ENCODE assay signal across 8 mouse cellular contexts in genomic region chrX:38250352-38250950, GRCm38 (mm10). TPM values are rescaled to one million over a fixed set of nuclear protein-coding genes. Genes with fewer than 3 reads are reported as not detected.
A peak's percentile ranks its signal among the peaks of the same experiment; 100 is the strongest.
DNase-seq lines count a peak whose midpoint lies in the region; ATAC-seq lines count a peak whose summit lies in the region.

No protein-coding gene starts in this region.

- H3K9me3 ChIP-seq in heart, embryonic 15.5 days (replicated peaks): no peaks in the 10 kb centered on the region
- H3K9me3 ChIP-seq in limb, embryonic 11.5 days (ENCODE audit: control insufficient read depth, low read length): no peaks in the 10 kb centered on the region
- no peaks in the 10 kb centered on the region for H3K9me3 ChIP-seq in midbrain, embryonic 14.5 days (ENCODE audit: control insufficient read depth, low read length)

- H3K4me1 ChIP-seq in heart, embryonic 15.5 days (replicated peaks): peaks cover 3% of the 10 kb centered on the region; the same call in 1 of the 2 replicates
- H3K4me1 ChIP-seq in limb, embryonic 11.5 days (ENCODE audit: control insufficient read depth, insufficient read depth, low read length): no peaks in the 10 kb centered on the region
- no peaks in the 10 kb centered on the region for H3K4me1 ChIP-seq in midbrain, embryonic 14.5 days (ENCODE audit: control insufficient read depth, insufficient read depth, low read length)

- no peak overlapping the region for H3K9ac ChIP-seq in heart, embryonic 15.5 days
- H3K9ac ChIP-seq in limb, embryonic 11.5 days (ENCODE audit: low read length): no peak overlapping the region
- no peak overlapping the region for H3K9ac ChIP-seq in midbrain, embryonic 14.5 days (replicated peaks; ENCODE audit: low read length)

- WGBS in heart, embryonic 15.5 days: 18% methylated on average over 18 of the region's 18 CpGs
- WGBS in limb, embryonic 11.5 days: 15% methylated on average over 18 of the region's 18 CpGs
- WGBS in midbrain, embryonic 14.5 days: 16% methylated on average over 18 of the region's 18 CpGs

- H3K27ac ChIP-seq in heart, embryonic 15.5 days: no peak overlapping the region
- no peak overlapping the region for H3K27ac ChIP-seq in limb, embryonic 11.5 days (replicated peaks; ENCODE audit: low read depth, low read length)
- no peak overlapping the region for H3K27ac ChIP-seq in midbrain, embryonic 14.5 days (replicated peaks; ENCODE audit: low read depth, low read length)

- peak; percentile 49; the same call in 1 of the 2 replicates for ATAC-seq in heart, embryonic 15.5 days (replicated peaks; ENCODE audit: insufficient number of reproducible peaks, insufficient read depth, low FRiP score, low read depth)
- ATAC-seq in limb, embryonic 11.5 days (ENCODE audit: insufficient number of reproducible peaks, low FRiP score, low TSS enrichment, low read depth): no peak
- no peak for ATAC-seq in midbrain, embryonic 14.5 days (ENCODE audit: low FRiP score, low TSS enrichment)

- H3K4me2 ChIP-seq in heart, embryonic 15.5 days: peak overlapping the region; percentile 78
- H3K4me2 ChIP-seq in limb, embryonic 11.5 days (ENCODE audit: low read depth, severe bottlenecking): peak overlapping the region; percentile 59
- peak overlapping the region; percentile 69 for H3K4me2 ChIP-seq in midbrain, embryonic 14.5 days (ENCODE audit: low read length)

- H3K27me3 ChIP-seq in heart, embryonic 15.5 days: peaks cover 12% of the 10 kb centered on the region; the same call in 1 of the 2 replicates
- H3K27me3 ChIP-seq in limb, embryonic 11.5 days (ENCODE audit: control insufficient read depth, insufficient read depth, low read length): no peaks in the 10 kb centered on the region
- no peaks in the 10 kb centered on the region for H3K27me3 ChIP-seq in midbrain, embryonic 14.5 days (ENCODE audit: control insufficient read depth, insufficient read depth, low read length)

- H3K36me3 ChIP-seq in heart, embryonic 15.5 days: no peaks in the 10 kb centered on the region
- no peaks in the 10 kb centered on the region for H3K36me3 ChIP-seq in limb, embryonic 11.5 days (ENCODE audit: control insufficient read depth, insufficient read depth, low read length)
- no peaks in the 10 kb centered on the region for H3K36me3 ChIP-seq in midbrain, embryonic 14.5 days (ENCODE audit: control insufficient read depth, insufficient read depth, low read length)

- peak; percentile 59 for DNase-seq in adrenal gland, adult 2 months
- DNase-seq in adrenal gland, adult 8-10 months: no peak
- peak; percentile 17 for DNase-seq in right cerebral cortex, adult 18-20 months
- no peak for DNase-seq in right cerebral cortex, postnatal 36 days (ENCODE audit: low spot score in 2 of 2)
- DNase-seq in limb, embryonic 11.5 days (ENCODE audit: low spot score): peak; percentile 31
- peak; percentile 38 for DNase-seq in midbrain, embryonic 14.5 days
- DNase-seq in thymus, postnatal 4 days: peak; percentile 44

- H3K4me3 ChIP-seq in heart, embryonic 15.5 days: peak overlapping the region; percentile 47
- peak overlapping the region; percentile 15; the same call in 1 of the 2 replicates for H3K4me3 ChIP-seq in limb, embryonic 11.5 days (ENCODE audit: low read depth, low read length)
- H3K4me3 ChIP-seq in midbrain, embryonic 14.5 days (replicated peaks; ENCODE audit: low read depth, low read length): peak overlapping the region; percentile 40

RNA-seq across cellular contexts. Expression of gene Tmem255a, which starts 1.8 kb away (rescaled TPM):
- 10 to 100 TPM; 22.3 to 32.6 TPM for total RNA-seq in adrenal gland, adult 2 months (2021)
- polyA plus RNA-seq in adrenal gland, adult 2 months (2012; rRNA removed): 9.1 and 16.4 TPM in 2 replicates
- total RNA-seq in adrenal gland, adult 8-10 months (2022): 10 to 100 TPM; 33.4 to 59.1 (median 46.4) TPM
- 26.8 and 27.6 TPM in 2 replicates for polyA plus RNA-seq in heart, embryonic 15.5 days (2015; fragmentation: Nextera tagmentation; extraction: Ambion mirVana)
- 30.4 and 31.0 TPM in 2 replicates for polyA plus RNA-seq in limb, embryonic 11.5 days (2014; fragmentation: Nextera tagmentation; extraction: Ambion mirVana)
- polyA plus RNA-seq in midbrain, embryonic 14.5 days (2014; fragmentation: Nextera tagmentation; extraction: Ambion mirVana): 25.0 and 26.2 TPM in 2 replicates

Comparison
In these comparisons a context has a peak if more than half of its experiments do, and no peak if none do; other contexts are left out.
1. DNase-seq: peak in adrenal gland, adult 2 months (single experiment), right cerebral cortex, adult 18-20 months (single experiment), limb, embryonic 11.5 days (single experiment), midbrain, embryonic 14.5 days (single experiment) and thymus, postnatal 4 days (single experiment); none in adrenal gland, adult 8-10 months (single experiment) and right cerebral cortex, postnatal 36 days (0 of 2).
2. Peak in every context shown above with its lines, with median percentiles within 50 percentile points of each other: H3K4me2 ChIP-seq and H3K4me3 ChIP-seq.